In genomic region chr3:96555999-96556614, GRCm38 (mm10) we compare ENCODE assay signal across 9 mouse cellular contexts. TPM values are rescaled to one million over a fixed set of nuclear protein-coding genes. Genes with fewer than 3 reads are reported as not detected.
A peak's percentile ranks its signal among the peaks of the same experiment; 100 is the strongest.
DNase-seq lines count a peak whose midpoint lies in the region; ATAC-seq lines count a peak whose summit lies in the region.
"Had no signal": no experiment of that assay in that cellular context is flagged by ENCODE, and none has a peak within 500 bp of the region (broad histone marks: within the 10 kb centered on the region; RNA-seq: fewer than 3 reads in every experiment).

No protein-coding gene starts in this region.

- no peak for ATAC-seq in lung, embryonic 15.5 days (ENCODE audit: borderline replicate concordance, extremely low read depth, low FRiP score, low TSS enrichment)
- no peak for ATAC-seq in forebrain, embryonic 12.5 days (ENCODE audit: low FRiP score)
- ATAC-seq in intestine, embryonic 15.5 days, result no peak

- H3K4me2 ChIP-seq in lung, embryonic 15.5 days, result peak overlapping the region; percentile 76
- H3K4me2 ChIP-seq in forebrain, embryonic 12.5 days, result peak overlapping the region; percentile 67
- H3K4me2 ChIP-seq in intestine, embryonic 15.5 days (replicated peaks), result peak overlapping the region; percentile 83

- peak overlapping the region; percentile 91 for H3K27ac ChIP-seq in lung, embryonic 15.5 days
- peak overlapping the region; percentile 71 for H3K27ac ChIP-seq in forebrain, embryonic 12.5 days
- peak overlapping the region; percentile 95 for H3K27ac ChIP-seq in intestine, embryonic 15.5 days

- peaks cover 16% of the 10 kb centered on the region for H3K36me3 ChIP-seq in lung, embryonic 15.5 days
- H3K36me3 ChIP-seq in forebrain, embryonic 12.5 days (replicated peaks), result peaks cover 18% of the 10 kb centered on the region
- peaks cover 5% of the 10 kb centered on the region; the same call in 1 of the 2 replicates for H3K36me3 ChIP-seq in intestine, embryonic 15.5 days

- H3K27me3 ChIP-seq in lung, embryonic 15.5 days, result no peaks in the 10 kb centered on the region
- no peaks in the 10 kb centered on the region for H3K27me3 ChIP-seq in forebrain, embryonic 12.5 days
- H3K27me3 ChIP-seq in intestine, embryonic 15.5 days (replicated peaks), result no peaks in the 10 kb centered on the region

- DNase-seq in lung, adult 18-20 months, result no peak
- peak; percentile 59 for DNase-seq in naive thymus-derived CD4-positive, alpha-beta T cell, adult 2 months (ENCODE audit: low read depth)
- DNase-seq in adrenal gland, postnatal 14 days, result no peak
- no peak for DNase-seq in embryo, embryonic 10 days (ENCODE audit: low spot score)
- no peak for DNase-seq in adrenal gland, adult 18-20 months (ENCODE audit: low spot score in 2 of 2)

- peak overlapping the region; percentile 70; the same call in 1 of the 2 replicates for H3K4me3 ChIP-seq in lung, embryonic 15.5 days
- no peak overlapping the region for H3K4me3 ChIP-seq in forebrain, embryonic 12.5 days (replicated peaks)
- peak overlapping the region; percentile 62; the same call in 1 of the 2 replicates for H3K4me3 ChIP-seq in intestine, embryonic 15.5 days (replicated peaks)

- H3K9ac ChIP-seq in lung, embryonic 15.5 days, result no peak overlapping the region
- H3K9ac ChIP-seq in forebrain, embryonic 12.5 days, result no peak overlapping the region
- no peak overlapping the region for H3K9ac ChIP-seq in intestine, embryonic 15.5 days

- 70% methylated on average over 15 of the region's 15 CpGs for WGBS in lung, embryonic 15.5 days
- 82% methylated on average over 15 of the region's 15 CpGs for WGBS in forebrain, embryonic 12.5 days
- WGBS in intestine, embryonic 15.5 days, result 66% methylated on average over 15 of the region's 15 CpGs

- H3K4me1 ChIP-seq in lung, embryonic 15.5 days, result peaks cover 58% of the 10 kb centered on the region
- peaks cover 49% of the 10 kb centered on the region for H3K4me1 ChIP-seq in forebrain, embryonic 12.5 days
- H3K4me1 ChIP-seq in intestine, embryonic 15.5 days (replicated peaks), result peaks cover 43% of the 10 kb centered on the region

- H3K9me3 ChIP-seq in lung, embryonic 15.5 days, result no peaks in the 10 kb centered on the region
- no peaks in the 10 kb centered on the region for H3K9me3 ChIP-seq in forebrain, embryonic 12.5 days
- no peaks in the 10 kb centered on the region for H3K9me3 ChIP-seq in intestine, embryonic 15.5 days

RNA-seq across cellular contexts. Expression of gene Txnip, which starts 1.6 kb away (rescaled TPM):
- polyA plus RNA-seq in lung, embryonic 15.5 days (2015; fragmentation: Nextera tagmentation; extraction: Ambion mirVana), result 129 and 141 TPM in 2 replicates
- 40.4 and 40.8 TPM in 2 replicates for polyA plus RNA-seq in forebrain, embryonic 12.5 days (2016; fragmentation: Nextera tagmentation; extraction: Ambion mirVana)
- 136 and 146 TPM in 2 replicates for polyA plus RNA-seq in intestine, embryonic 15.5 days (2015; fragmentation: Nextera tagmentation; extraction: Ambion mirVana)
- 479 and 772 TPM in 2 replicates for total RNA-seq in adrenal gland, postnatal 14 days (2021)
- total RNA-seq in adrenal gland, adult 18-20 months (2021), result 100 to 1,000 TPM; 539 to 784 TPM

RNA-seq across cellular contexts. Expression of gene Gm16253, which starts 20.7 kb away (rescaled TPM):
- polyA plus RNA-seq in lung, embryonic 15.5 days (2015; fragmentation: Nextera tagmentation; extraction: Ambion mirVana), result 1.1 and 1.3 TPM in 2 replicates
- polyA plus RNA-seq in forebrain, embryonic 12.5 days (2016; fragmentation: Nextera tagmentation; extraction: Ambion mirVana), result 1.3 and 1.7 TPM in 2 replicates
- 0.67 and 1.5 TPM in 2 replicates for polyA plus RNA-seq in intestine, embryonic 15.5 days (2015; fragmentation: Nextera tagmentation; extraction: Ambion mirVana)
- not detected in 2 replicates for total RNA-seq in adrenal gland, postnatal 14 days (2021)
- not detected for total RNA-seq in adrenal gland, adult 18-20 months (2021)
- polyA plus RNA-seq: gonadal fat pad, adult 2 months had no signal

RNA-seq across cellular contexts. Expression of gene Hfe2, which starts 31.1 kb away (rescaled TPM):
- polyA plus RNA-seq in lung, embryonic 15.5 days (2015; fragmentation: Nextera tagmentation; extraction: Ambion mirVana), result 0.55 and 0.57 TPM in 2 replicates
- polyA plus RNA-seq in forebrain, embryonic 12.5 days (2016; fragmentation: Nextera tagmentation; extraction: Ambion mirVana), result 0.54 and 0.84 TPM in 2 replicates
- 0.29 and 0.37 TPM in 2 replicates for polyA plus RNA-seq in intestine, embryonic 15.5 days (2015; fragmentation: Nextera tagmentation; extraction: Ambion mirVana)
- 6.9 TPM in 1 of 2 replicates, not detected in the other for total RNA-seq in adrenal gland, postnatal 14 days (2021)
- under 1 TPM in 1 of 2 experiments, not detected in 1; 0.42 TPM for total RNA-seq in adrenal gland, adult 18-20 months (2021)

RNA-seq across cellular contexts. Expression of gene Polr3gl, which starts 37.9 kb away (rescaled TPM):
- 38.3 and 39.8 TPM in 2 replicates for polyA plus RNA-seq in lung, embryonic 15.5 days (2015; fragmentation: Nextera tagmentation; extraction: Ambion mirVana)
- polyA plus RNA-seq in forebrain, embryonic 12.5 days (2016; fragmentation: Nextera tagmentation; extraction: Ambion mirVana), result 40.1 and 40.7 TPM in 2 replicates
- 26.5 and 31.3 TPM in 2 replicates for polyA plus RNA-seq in intestine, embryonic 15.5 days (2015; fragmentation: Nextera tagmentation; extraction: Ambion mirVana)
- total RNA-seq in adrenal gland, postnatal 14 days (2021), result 35.0 and 36.1 TPM in 2 replicates
- 10 to 100 TPM; 35.5 to 38.8 TPM for total RNA-seq in adrenal gland, adult 18-20 months (2021)

RNA-seq across cellular contexts. Expression of gene Ankrd34a, which starts 40.3 kb away (rescaled TPM):
- polyA plus RNA-seq in lung, embryonic 15.5 days (2015; fragmentation: Nextera tagmentation; extraction: Ambion mirVana), result 1.8 and 2.2 TPM in 2 replicates
- polyA plus RNA-seq in forebrain, embryonic 12.5 days (2016; fragmentation: Nextera tagmentation; extraction: Ambion mirVana), result 4.0 and 4.4 TPM in 2 replicates
- polyA plus RNA-seq in intestine, embryonic 15.5 days (2015; fragmentation: Nextera tagmentation; extraction: Ambion mirVana), result 1.9 and 2.3 TPM in 2 replicates
- 0.49 and 0.70 TPM in 2 replicates for total RNA-seq in adrenal gland, postnatal 14 days (2021)
- total RNA-seq in adrenal gland, adult 18-20 months (2021), result under 1 TPM; 0.76 to 0.77 TPM
